Mouse (Mus musculus) midbrain, embryonic 15.5 days (tissue): ENCODE measurements around the gene Plekhg1. TPM values are rescaled to one million over a fixed set of nuclear protein-coding genes. Genes with fewer than 3 reads are reported as not detected.
A peak's percentile ranks its signal among the peaks of the same experiment; 100 is the strongest.

ENCODE experiments used
- ATAC-seq: fragments of 200-750 bp; cut with Nextera tagmentation; replicated peaks from 2 replicates; pipeline ENCODE4 v1.8.0; 2017; ENCODE audit warnings: moderate TSS enrichment
- H3K27ac ChIP-seq: fragments of 300-500 bp; sonication (generic); 2 replicates; pipeline ENCODE4 v1.5.1; 2015; ENCODE audit warnings: mild to moderate bottlenecking, inconsistent platforms
- H3K27me3 ChIP-seq: fragments of 300-500 bp; sonication (generic); replicated peaks from 2 replicates; pipeline ENCODE4 v1.6.1; 2015; ENCODE audit warnings: inconsistent platforms
- H3K36me3 ChIP-seq: fragments of 300-500 bp; sonication (generic); replicated peaks from 2 replicates; pipeline ENCODE4 v1.6.1; 2015; ENCODE audit warnings: inconsistent platforms
- H3K4me1 ChIP-seq: fragments of 300-500 bp; sonication (generic); 2 replicates; pipeline ENCODE4 v1.6.1; 2015; ENCODE audit warnings: inconsistent platforms
- H3K4me2 ChIP-seq: fragments of 300-500 bp; sonication (generic); 2 replicates; pipeline ENCODE4 v1.6.1; 2015; ENCODE audit warnings: inconsistent platforms, mild to moderate bottlenecking, moderate library complexity
- H3K4me3 ChIP-seq: fragments of 300-500 bp; sonication (generic); 2 replicates; pipeline ENCODE4 v1.5.1; 2015; ENCODE audit warnings: mild to moderate bottlenecking, inconsistent platforms
- H3K9ac ChIP-seq: fragments of 300-500 bp; sonication (generic); 2 replicates; pipeline ENCODE4 v1.6.1; 2015; ENCODE audit warnings: mild to moderate bottlenecking, inconsistent platforms
- H3K9me3 ChIP-seq: fragments of 300-500 bp; sonication (generic); 2 replicates; pipeline ENCODE4 v1.6.1; 2016; ENCODE audit warnings: inconsistent platforms
- WGBS: fragments of 180-500 bp; shearing (Covaris S2); methylation state at CpG from one replicate; pipeline ENCODE4 v1.1.7; 2015; ENCODE audit warnings: mixed read lengths; 5-methylcytosine and 5-hydroxymethylcytosine counted together
- polyA plus RNA-seq: library from polyadenylated mRNA; unstranded; fragments of >200 nt; fragmentation: Nextera tagmentation; extraction: Ambion mirVana; gene quantifications from 2 replicates; pipeline ENCODE4 v1.2.1, GENCODE M21; 2015

Gene Plekhg1
- polyA plus RNA-seq, 1 experiment from 2014 or later, result 8.0 TPM

DNA sequence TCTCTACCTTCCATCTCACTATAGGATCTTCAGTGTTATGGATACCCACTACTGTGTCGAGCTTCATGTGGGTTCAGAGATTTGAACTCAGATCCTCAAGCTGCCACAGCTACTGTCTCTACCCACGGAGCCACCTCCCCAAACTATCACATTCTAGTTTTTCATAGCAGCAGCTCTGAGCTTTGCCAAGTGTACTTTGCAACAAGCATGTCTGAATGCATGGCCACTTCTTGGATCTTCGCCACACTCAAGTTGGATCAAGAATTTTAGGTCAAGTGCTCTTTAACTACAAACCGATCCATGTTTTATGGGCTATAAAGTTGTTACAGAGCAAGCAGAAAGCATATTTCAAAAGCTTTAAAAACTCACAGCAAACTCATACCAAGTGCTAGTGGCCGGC is 130.7 kb downstream of the Plekhg1 start:
- WGBS, result 95% methylated on average over 5 of the region's 5 CpGs
- Histone ChIP-seq H3K4me2 (no peak overlapping the region), H3K27me3 (no peaks in the 10 kb centered on the region), H3K36me3 (no peaks in the 10 kb centered on the region), H3K4me3 (no peak overlapping the region), H3K9me3 (no peaks in the 10 kb centered on the region), H3K4me1 (no peaks in the 10 kb centered on the region), H3K9ac (no peak overlapping the region), H3K27ac (no peak overlapping the region)
- ATAC-seq, result no peak

GRCm38 (mm10) chr10:3873467-3873866 is 133.3 kb downstream of the Plekhg1 start:
- H3K4me2 ChIP-seq, result no peak overlapping the region
- 97% methylated on average over 6 of the region's 6 CpGs for whole genome bisulfite sequencing
- H3K4me1 ChIP-seq, result no peaks in the 10 kb centered on the region
- H3K9ac ChIP-seq, result no peak overlapping the region
- no peak for ATAC-seq
- H3K4me3 ChIP-seq, result no peak overlapping the region
- H3K27ac ChIP-seq, result no peak overlapping the region
- no peaks in the 10 kb centered on the region for H3K27me3 ChIP-seq
- H3K9me3 ChIP-seq, result no peaks in the 10 kb centered on the region
- no peaks in the 10 kb centered on the region for H3K36me3 ChIP-seq

GRCm38 (mm10) chr10:3877852-3878535 is 137.8 kb downstream of the Plekhg1 start:
- ATAC-seq, result no peak
- Histone ChIP-seq H3K27ac (no peak overlapping the region), H3K36me3 (no peaks in the 10 kb centered on the region), H3K4me1 (no peaks in the 10 kb centered on the region), H3K9ac (no peak overlapping the region), H3K9me3 (no peaks in the 10 kb centered on the region), H3K27me3 (no peaks in the 10 kb centered on the region), H3K4me3 (no peak overlapping the region), H3K4me2 (no peak overlapping the region)
- WGBS, result over 99% methylated on average over 4 of the region's 4 CpGs

DNA sequence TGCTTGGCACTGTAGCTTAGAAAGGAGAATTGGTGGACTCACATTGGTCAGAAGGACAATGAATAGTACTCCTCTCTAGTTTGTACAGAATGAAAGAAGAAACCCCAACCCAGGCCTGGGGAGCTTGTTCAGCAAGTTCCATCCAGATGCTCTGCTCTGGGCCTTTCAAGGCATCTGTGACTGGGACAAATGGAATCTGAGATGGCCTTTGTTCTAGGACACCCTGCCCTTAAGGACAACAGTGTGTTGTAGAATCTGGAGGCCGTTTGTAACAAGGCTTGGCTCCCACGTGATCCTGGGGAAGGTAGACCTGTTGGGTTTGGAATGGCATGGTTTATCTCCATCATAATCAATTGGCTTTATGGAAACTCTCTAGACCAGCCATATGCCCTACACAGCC is 141.0 kb downstream of the Plekhg1 start:
- Histone ChIP-seq H3K4me2 (no peak overlapping the region), H3K4me1 (no peaks in the 10 kb centered on the region), H3K9me3 (no peaks in the 10 kb centered on the region), H3K27ac (no peak overlapping the region), H3K36me3 (no peaks in the 10 kb centered on the region), H3K9ac (no peak overlapping the region), H3K4me3 (no peak overlapping the region), H3K27me3 (no peaks in the 10 kb centered on the region)
- 79% methylated on average over 2 of the region's 2 CpGs for WGBS
- no peak for ATAC-seq

GRCm38 (mm10) chr10:3888510-3888909 is 148.3 kb downstream of the Plekhg1 start:
- H3K9ac ChIP-seq, result no peak overlapping the region
- 0 out of 2 replicates have a peak, but pooled peaks cover 7% of the 10 kb centered on the region for H3K4me1 ChIP-seq
- no peaks in the 10 kb centered on the region for H3K27me3 ChIP-seq
- H3K27ac ChIP-seq, result no peak overlapping the region
- H3K9me3 ChIP-seq, result no peaks in the 10 kb centered on the region
- WGBS, result 80% methylated on average over 4 of the region's 4 CpGs
- no peak overlapping the region for H3K4me3 ChIP-seq
- H3K36me3 ChIP-seq, result no peaks in the 10 kb centered on the region
- H3K4me2 ChIP-seq, result no peak overlapping the region
- no peak for ATAC-seq

DNA sequence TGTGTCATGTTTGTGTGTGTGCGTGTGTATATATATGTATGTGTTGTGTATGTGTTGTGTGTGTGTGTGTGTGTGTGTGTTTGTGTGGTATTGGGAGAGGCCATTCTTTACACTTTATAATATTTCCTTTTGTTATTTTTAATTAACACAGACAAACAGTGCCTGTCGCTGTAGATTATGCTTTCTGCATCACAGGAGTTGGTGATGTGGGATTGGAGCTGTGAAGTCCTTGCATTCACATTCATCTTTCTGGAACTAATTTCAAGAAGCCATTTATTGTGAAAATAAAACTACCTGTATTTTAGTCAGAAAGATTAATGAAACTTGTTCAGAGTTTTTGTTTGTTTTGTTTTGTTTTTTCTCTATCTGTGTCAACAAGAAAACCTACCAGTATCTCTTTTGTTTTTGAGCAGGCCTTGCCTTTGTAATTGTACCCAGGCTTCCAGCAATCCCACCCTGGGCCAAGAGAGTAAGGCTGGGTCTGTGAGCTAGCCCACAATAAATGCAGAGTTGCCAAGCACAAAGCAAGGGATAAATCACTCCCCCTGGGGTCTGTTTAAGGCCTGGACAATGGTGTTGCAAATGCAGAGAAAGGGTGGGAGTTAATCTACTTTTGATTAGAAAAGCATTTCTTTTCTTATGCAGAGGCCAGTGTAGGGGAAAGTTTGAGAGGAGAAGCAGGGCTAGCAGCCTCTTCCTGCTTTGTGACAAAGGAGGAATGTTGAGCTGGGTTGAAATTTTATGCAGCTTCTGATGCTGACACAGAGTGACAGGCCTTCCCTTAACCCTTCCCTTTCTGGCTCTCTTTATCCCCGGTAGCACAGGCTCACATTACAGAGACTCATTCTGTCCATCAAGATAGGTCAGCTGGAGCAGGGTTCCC is 151.5 kb downstream of the Plekhg1 start:
- Histone ChIP-seq H3K27me3 (no peaks in the 10 kb centered on the region), H3K4me1 (0 out of 2 replicates have a peak, but pooled peaks cover 7% of the 10 kb centered on the region), H3K9ac (no peak overlapping the region), H3K27ac (peak overlapping the region; percentile 53), H3K9me3 (no peaks in the 10 kb centered on the region), H3K4me2 (no peak overlapping the region), H3K4me3 (no peak overlapping the region), H3K36me3 (no peaks in the 10 kb centered on the region)
- WGBS, result 29% methylated on average over 3 of the region's 3 CpGs
- peak; percentile 61 for ATAC-seq

GRCm38 (mm10) chr10:3892368-3892767 is 152.2 kb downstream of the Plekhg1 start:
- Histone ChIP-seq H3K4me3 (no peak overlapping the region), H3K27ac (peak overlapping the region; percentile 53; the same call in 1 of the 2 replicates), H3K9me3 (no peaks in the 10 kb centered on the region), H3K4me2 (no peak overlapping the region), H3K4me1 (0 out of 2 replicates have a peak, but pooled peaks cover 7% of the 10 kb centered on the region), H3K9ac (no peak overlapping the region), H3K27me3 (no peaks in the 10 kb centered on the region), H3K36me3 (no peaks in the 10 kb centered on the region)
- no peak for ATAC-seq
- 43% methylated on average over 3 of the region's 3 CpGs for WGBS

DNA sequence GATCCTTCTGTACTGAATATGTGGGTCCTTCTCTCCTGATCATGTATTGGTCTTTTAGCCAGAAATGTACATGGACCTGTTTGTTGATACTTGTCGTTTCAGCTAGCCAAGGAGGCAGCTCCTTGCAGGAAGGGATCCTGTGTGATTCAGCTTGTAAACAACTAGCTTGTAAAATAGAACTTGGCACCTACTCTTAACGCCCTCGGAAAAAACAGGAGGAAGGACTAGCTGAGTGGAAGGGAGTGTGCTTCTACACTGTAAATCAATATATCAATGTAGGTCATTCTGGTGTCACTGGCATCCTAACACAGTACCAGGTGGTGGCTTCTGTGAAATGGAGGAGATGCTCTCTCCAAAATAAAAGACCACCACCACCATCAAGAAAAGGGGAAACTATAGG is 157.9 kb downstream of the Plekhg1 start:
- H3K4me2 ChIP-seq, result no peak overlapping the region
- H3K4me1 ChIP-seq, result no peaks in the 10 kb centered on the region
- no peaks in the 10 kb centered on the region for H3K36me3 ChIP-seq
- no peak for ATAC-seq
- 81% methylated on average over 3 of the region's 3 CpGs for WGBS
- no peak overlapping the region for H3K27ac ChIP-seq
- no peak overlapping the region for H3K9ac ChIP-seq
- no peaks in the 10 kb centered on the region for H3K27me3 ChIP-seq
- no peaks in the 10 kb centered on the region for H3K9me3 ChIP-seq
- no peak overlapping the region for H3K4me3 ChIP-seq

DNA sequence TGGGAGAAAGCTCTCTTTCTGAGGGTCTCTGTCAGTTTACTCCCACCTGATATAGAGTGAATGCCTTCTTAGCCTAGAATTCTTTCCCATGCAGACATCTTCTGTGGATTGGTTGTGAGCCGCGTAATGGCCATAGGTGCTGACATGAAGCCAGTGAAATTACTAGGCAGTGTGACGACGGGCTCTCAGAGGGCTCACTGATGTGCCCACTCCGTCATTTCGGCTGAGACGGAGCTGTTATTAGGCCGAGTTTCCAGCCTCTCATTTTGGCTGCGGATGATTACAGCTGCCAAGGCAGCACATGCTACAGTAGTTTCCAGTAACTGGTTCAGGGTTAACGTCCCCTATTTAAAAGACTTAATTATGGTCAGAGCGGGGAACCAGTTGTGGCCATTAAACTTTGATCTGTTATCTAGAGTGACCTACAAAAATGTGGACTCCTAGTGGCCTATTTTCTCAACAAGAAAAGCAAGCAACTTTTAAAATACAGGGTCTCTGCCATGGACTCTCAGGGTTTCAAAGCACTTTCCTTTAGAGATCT is 160.3 kb downstream of the Plekhg1 start:
- ATAC-seq, result peak; percentile 54; the same call in 1 of the 2 replicates
- Histone ChIP-seq H3K4me3 (no peak overlapping the region), H3K27me3 (no peaks in the 10 kb centered on the region), H3K27ac (no peak overlapping the region), H3K4me2 (no peak overlapping the region), H3K4me1 (no peaks in the 10 kb centered on the region), H3K9ac (no peak overlapping the region), H3K9me3 (no peaks in the 10 kb centered on the region), H3K36me3 (no peaks in the 10 kb centered on the region)
- WGBS, result 75% methylated on average over 11 of the region's 11 CpGs

DNA sequence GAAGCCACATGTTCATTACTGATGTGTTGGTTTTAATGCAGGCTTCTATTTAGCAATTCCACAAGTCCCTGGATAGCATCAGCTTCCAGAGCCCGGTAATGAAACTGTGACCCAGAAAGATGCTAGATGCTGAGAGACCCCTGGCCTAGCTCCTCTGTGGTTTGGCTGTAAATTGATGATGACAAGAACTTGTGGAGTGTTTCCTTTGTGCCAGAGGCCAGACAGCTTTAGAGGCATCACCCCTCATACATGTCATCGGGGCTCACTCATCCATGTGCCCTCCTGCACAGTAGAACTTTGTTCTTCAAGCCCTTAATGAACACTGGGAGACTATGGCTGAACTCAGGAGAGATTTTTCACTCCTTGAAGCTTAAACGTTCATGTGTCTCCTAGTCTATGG is 165.6 kb downstream of the Plekhg1 start:
- no peak overlapping the region for H3K27ac ChIP-seq
- H3K9ac ChIP-seq, result no peak overlapping the region
- WGBS, result 89% methylated on average over 3 of the region's 3 CpGs
- H3K9me3 ChIP-seq, result no peaks in the 10 kb centered on the region
- no peaks in the 10 kb centered on the region for H3K27me3 ChIP-seq
- no peak for ATAC-seq
- no peaks in the 10 kb centered on the region for H3K4me1 ChIP-seq
- no peak overlapping the region for H3K4me3 ChIP-seq
- no peaks in the 10 kb centered on the region for H3K36me3 ChIP-seq
- H3K4me2 ChIP-seq, result no peak overlapping the region

- H3K9ac ChIP-seq, result no peak overlapping the region
- ATAC-seq, result no peak
- no peaks in the 10 kb centered on the region for H3K27me3 ChIP-seq
- H3K27ac ChIP-seq, result no peak overlapping the region
- H3K36me3 ChIP-seq, result no peaks in the 10 kb centered on the region
- WGBS, result 90% methylated on average over 5 of the region's 5 CpGs
- H3K9me3 ChIP-seq, result no peaks in the 10 kb centered on the region
- no peaks in the 10 kb centered on the region for H3K4me1 ChIP-seq
- no peak overlapping the region for H3K4me2 ChIP-seq
- no peak overlapping the region for H3K4me3 ChIP-seq
These were observed 173.9 kb downstream of the Plekhg1 start for GRCm38 (mm10) chr10:3914104-3914503.

GRCm38 (mm10) chr10:3920368-3921152 is 180.4 kb downstream of the Plekhg1 start:
- Histone ChIP-seq H3K9me3 (no peaks in the 10 kb centered on the region), H3K9ac (no peak overlapping the region), H3K4me2 (no peak overlapping the region), H3K27me3 (no peaks in the 10 kb centered on the region), H3K4me3 (no peak overlapping the region), H3K27ac (no peak overlapping the region; the same call in 1 of the 2 replicates), H3K36me3 (no peaks in the 10 kb centered on the region), H3K4me1 (no peaks in the 10 kb centered on the region)
- WGBS, result 74% methylated on average over 20 of the region's 20 CpGs
- peak; percentile 87 for ATAC-seq
